Mouse (Mus musculus) cerebellum, adult 9-11 months (tissue): Measurements from ENCODE around the gene Camk2d.

Experiments
- DNase-seq: peaks from one replicate; pipeline ENCODE4 v3.0.0; 2022

Camk2d gene

GRCm38 (mm10) chr3:126596086-126596485 lies at the start of gene Camk2d:
TSS of gene Camk2d (plus strand) at chr3:126596302.
- DNase-seq = peak; percentile 97

- DNase-seq = no peak
Observed at GRCm38 (mm10) chr3:126547941-126548340, 48.2 kb upstream of the Camk2d start.

GRCm38 (mm10) chr3:126563646-126564045 lies 32.5 kb upstream of the Camk2d start:
- DNase-seq = no peak

GRCm38 (mm10) chr3:126570628-126571027 lies 25.5 kb upstream of the Camk2d start:
- DNase-seq = no peak

- no peak for DNase-seq
Observed at GRCm38 (mm10) chr3:126572915-126573314, 23.2 kb upstream of the Camk2d start.

GRCm38 (mm10) chr3:126575927-126576326 lies 20.2 kb upstream of the Camk2d start:
- no peak for DNase-seq

GRCm38 (mm10) chr3:126586134-126586533 lies 10.0 kb upstream of the Camk2d start:
- no peak for DNase-seq

- DNase-seq = no peak
Observed at GRCm38 (mm10) chr3:126587477-126587876, 8.6 kb upstream of the Camk2d start.

- no peak for DNase-seq
Observed at GRCm38 (mm10) chr3:126589556-126589955, 6.5 kb upstream of the Camk2d start.

GRCm38 (mm10) chr3:126595456-126595855 lies 646 bp upstream of the Camk2d start:
- DNase-seq = no peak

GRCm38 (mm10) chr3:126596491-126597160 lies 524 bp downstream of the Camk2d start:
- peak; percentile 89 for DNase-seq

GRCm38 (mm10) chr3:126597161-126597595 lies 1.1 kb downstream of the Camk2d start:
- no peak for DNase-seq

GRCm38 (mm10) chr3:126597596-126598328 lies 1.7 kb downstream of the Camk2d start:
- no peak for DNase-seq

- no peak for DNase-seq
Observed at GRCm38 (mm10) chr3:126598329-126598676, 2.2 kb downstream of the Camk2d start.

GRCm38 (mm10) chr3:126598881-126599280 lies 2.8 kb downstream of the Camk2d start:
- no peak for DNase-seq

GRCm38 (mm10) chr3:126599335-126599734 lies 3.2 kb downstream of the Camk2d start:
- DNase-seq = no peak

- DNase-seq = no peak
Observed at GRCm38 (mm10) chr3:126599936-126600335, 3.8 kb downstream of the Camk2d start.

- no peak for DNase-seq
Observed at GRCm38 (mm10) chr3:126602772-126603171, 6.7 kb downstream of the Camk2d start.

- DNase-seq = peak; percentile 72
Observed at GRCm38 (mm10) chr3:126604656-126605434, 8.7 kb downstream of the Camk2d start.

GRCm38 (mm10) chr3:126609310-126609709 lies 13.2 kb downstream of the Camk2d start:
- DNase-seq = no peak

- no peak for DNase-seq
Observed at GRCm38 (mm10) chr3:126609795-126610451, 13.8 kb downstream of the Camk2d start.

GRCm38 (mm10) chr3:126611624-126612023 lies 15.5 kb downstream of the Camk2d start:
- no peak for DNase-seq
